In the genomic region with DNA sequence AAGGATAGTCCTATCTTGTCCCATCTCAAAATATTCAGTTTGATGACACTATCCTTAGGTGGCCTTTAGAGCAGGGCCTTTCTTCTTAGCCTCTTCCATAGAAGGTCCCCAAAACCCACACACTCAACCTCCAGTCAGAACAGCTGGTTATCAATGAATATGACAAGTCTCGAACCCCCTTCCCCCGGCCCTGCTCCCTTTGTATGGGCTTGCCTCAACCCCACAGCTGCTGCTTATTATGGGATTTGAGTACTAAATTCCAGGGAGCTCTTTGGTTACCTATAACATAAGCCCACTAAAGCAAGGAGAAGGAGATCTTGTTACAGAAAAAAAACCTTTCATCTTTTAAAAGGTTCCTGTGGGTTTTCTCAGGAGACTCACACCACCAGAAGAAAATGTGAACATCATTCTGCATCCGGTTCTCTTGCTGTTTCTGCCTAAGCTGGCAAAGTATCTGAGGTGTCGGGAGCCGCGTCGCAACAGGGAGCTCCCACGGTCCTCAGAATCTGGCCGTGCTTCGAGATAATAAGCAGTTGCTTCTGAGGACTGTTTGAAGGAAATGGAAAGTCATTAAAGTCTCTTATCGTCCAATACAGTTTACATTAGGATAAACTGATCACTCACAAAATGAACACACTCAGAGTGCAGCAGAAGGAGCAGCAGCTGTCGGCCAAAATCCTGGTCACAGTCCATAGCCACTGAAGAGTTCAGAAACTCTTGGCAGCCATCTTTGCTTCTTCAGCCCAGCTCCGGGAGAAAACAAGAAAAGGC, we compare ENCODE assay signal across 12 mouse cellular contexts.
DNase-seq lines count a peak whose midpoint lies in the region; ATAC-seq and TF ChIP-seq lines count a peak whose summit lies in the region.
"Had no signal": no experiment of that assay in that cellular context is flagged by ENCODE, and none has a peak within 500 bp of the region (broad histone marks: within the 10 kb centered on the region; RNA-seq: fewer than 3 reads in every experiment).

No protein-coding gene starts in this region.

- no peak overlapping the region for H3K27ac ChIP-seq in forebrain, postnatal 0 days (ENCODE audit: low read depth, low read length)
- no peak overlapping the region for H3K27ac ChIP-seq in forebrain, embryonic 12.5 days
- 0 out of 2 replicates have a peak overlapping the region, but pooled peaks have one; percentile 27 for H3K27ac ChIP-seq in limb, embryonic 14.5 days (replicated peaks; ENCODE audit: low read depth, low read length)
- no peak overlapping the region for H3K27ac ChIP-seq in stomach, postnatal 0 days (replicated peaks)
- no peak overlapping the region for H3K27ac ChIP-seq in liver, embryonic 12.5 days
- H3K27ac ChIP-seq in hindbrain, embryonic 14.5 days = no peak overlapping the region
- H3K27ac ChIP-seq: hindbrain, embryonic 13.5 days had no signal

- no peaks in the 10 kb centered on the region for H3K36me3 ChIP-seq in forebrain, postnatal 0 days (ENCODE audit: insufficient read depth)
- no peaks in the 10 kb centered on the region for H3K36me3 ChIP-seq in forebrain, embryonic 12.5 days (replicated peaks)
- no peaks in the 10 kb centered on the region for H3K36me3 ChIP-seq in limb, embryonic 14.5 days (ENCODE audit: control insufficient read depth, insufficient read depth, low read length)
- H3K36me3 ChIP-seq in stomach, postnatal 0 days (ENCODE audit: control insufficient read depth, insufficient read depth, low read length) = no peaks in the 10 kb centered on the region
- no peaks in the 10 kb centered on the region for H3K36me3 ChIP-seq in liver, embryonic 12.5 days
- no peaks in the 10 kb centered on the region for H3K36me3 ChIP-seq in hindbrain, embryonic 14.5 days (replicated peaks; ENCODE audit: control insufficient read depth, insufficient read depth)
- H3K36me3 ChIP-seq: hindbrain, embryonic 13.5 days had no signal

- H3K4me3 ChIP-seq in forebrain, postnatal 0 days (ENCODE audit: low read depth, low read length) = no peak overlapping the region
- H3K4me3 ChIP-seq in forebrain, embryonic 12.5 days (replicated peaks) = no peak overlapping the region
- H3K4me3 ChIP-seq in limb, embryonic 14.5 days (replicated peaks; ENCODE audit: low read length) = no peak overlapping the region
- H3K4me3 ChIP-seq in stomach, postnatal 0 days (ENCODE audit: low read depth, low read length) = no peak overlapping the region
- no peak overlapping the region for H3K4me3 ChIP-seq in liver, embryonic 12.5 days
- H3K4me3 ChIP-seq in hindbrain, embryonic 14.5 days (replicated peaks; ENCODE audit: low read length) = no peak overlapping the region
- H3K4me3 ChIP-seq: hindbrain, embryonic 13.5 days had no signal

- no peak overlapping the region for H3K4me2 ChIP-seq in forebrain, postnatal 0 days (ENCODE audit: low read depth)
- H3K4me2 ChIP-seq in forebrain, embryonic 12.5 days = no peak overlapping the region
- H3K4me2 ChIP-seq in limb, embryonic 14.5 days (replicated peaks; ENCODE audit: low read depth, low read length, severe bottlenecking) = peak overlapping the region; percentile 28
- no peak overlapping the region; the same call in 1 of the 2 replicates for H3K4me2 ChIP-seq in stomach, postnatal 0 days (replicated peaks; ENCODE audit: low read depth)
- no peak overlapping the region for H3K4me2 ChIP-seq in liver, embryonic 12.5 days
- no peak overlapping the region for H3K4me2 ChIP-seq in hindbrain, embryonic 14.5 days (replicated peaks)
- H3K4me2 ChIP-seq: hindbrain, embryonic 13.5 days had no signal

- TF ChIP-seq CTCF in forebrain, postnatal 0 days (IDR thresholded peaks at IDR 0.05; ENCODE audit: low read depth) = no peak
- no peak for TF ChIP-seq CTCF in stomach, postnatal 0 days (IDR thresholded peaks at IDR 0.05; ENCODE audit: low read depth)

- H3K4me1 ChIP-seq in forebrain, postnatal 0 days (ENCODE audit: insufficient read depth) = peaks cover 3% of the 10 kb centered on the region; the same call in 1 of the 2 replicates
- no peaks in the 10 kb centered on the region for H3K4me1 ChIP-seq in forebrain, embryonic 12.5 days
- H3K4me1 ChIP-seq in limb, embryonic 14.5 days (ENCODE audit: control insufficient read depth, insufficient read depth, low read length) = peaks cover 5% of the 10 kb centered on the region
- H3K4me1 ChIP-seq in stomach, postnatal 0 days (replicated peaks; ENCODE audit: control insufficient read depth, insufficient read depth) = no peaks in the 10 kb centered on the region
- no peaks in the 10 kb centered on the region for H3K4me1 ChIP-seq in liver, embryonic 12.5 days
- no peaks in the 10 kb centered on the region for H3K4me1 ChIP-seq in hindbrain, embryonic 14.5 days (replicated peaks; ENCODE audit: control insufficient read depth, insufficient read depth, low read length)
- H3K4me1 ChIP-seq: hindbrain, embryonic 13.5 days had no signal

- peak; percentile 25; the same call in 1 of the 2 replicates for ATAC-seq in forebrain, postnatal 0 days
- no peak for ATAC-seq in forebrain, embryonic 12.5 days (ENCODE audit: low FRiP score)
- ATAC-seq in limb, embryonic 14.5 days (ENCODE audit: low FRiP score, low read depth) = peak; percentile 85
- ATAC-seq in stomach, postnatal 0 days (ENCODE audit: low FRiP score, low TSS enrichment) = peak; percentile 58; the same call in 1 of the 2 replicates
- ATAC-seq in liver, embryonic 12.5 days = no peak
- no peak for ATAC-seq in hindbrain, embryonic 14.5 days (ENCODE audit: low FRiP score)

- no peak for TF ChIP-seq POLR2A in limb, embryonic 14.5 days (IDR thresholded peaks at IDR 0.05; ENCODE audit: borderline replicate concordance, extremely low read depth, insufficient read depth, insufficient read length)

- H3K9me3 ChIP-seq in forebrain, postnatal 0 days (ENCODE audit: low read length) = no peaks in the 10 kb centered on the region
- H3K9me3 ChIP-seq in forebrain, embryonic 12.5 days = no peaks in the 10 kb centered on the region
- no peaks in the 10 kb centered on the region for H3K9me3 ChIP-seq in limb, embryonic 14.5 days (ENCODE audit: control insufficient read depth, low read length)
- H3K9me3 ChIP-seq in stomach, postnatal 0 days (ENCODE audit: control insufficient read depth, low read length) = no peaks in the 10 kb centered on the region
- no peaks in the 10 kb centered on the region for H3K9me3 ChIP-seq in liver, embryonic 12.5 days (replicated peaks)
- H3K9me3 ChIP-seq in hindbrain, embryonic 14.5 days (ENCODE audit: control insufficient read depth, low read length) = no peaks in the 10 kb centered on the region
- H3K9me3 ChIP-seq: hindbrain, embryonic 13.5 days had no signal

- intact Hi-C loops in left cerebral cortex, postnatal 4 days (cut with DNase I) = no loop called here
- intact Hi-C loops in left cerebral cortex, postnatal 36 days (cut with DNase I) = no loop called here

- WGBS in forebrain, postnatal 0 days = 49% methylated on average over 13 of the region's 13 CpGs
- 80% methylated on average over 13 of the region's 13 CpGs for WGBS in forebrain, embryonic 12.5 days
- 13% methylated on average over 13 of the region's 13 CpGs for WGBS in limb, embryonic 14.5 days
- WGBS in stomach, postnatal 0 days = 20% methylated on average over 13 of the region's 13 CpGs
- WGBS in liver, embryonic 12.5 days (ENCODE audit: insufficient replicate concordance) = 58% methylated on average over 13 of the region's 13 CpGs
- 81% methylated on average over 13 of the region's 13 CpGs for WGBS in hindbrain, embryonic 14.5 days

- no peaks in the 10 kb centered on the region for H3K27me3 ChIP-seq in forebrain, postnatal 0 days (ENCODE audit: insufficient read depth, low read length)
- H3K27me3 ChIP-seq in forebrain, embryonic 12.5 days = no peaks in the 10 kb centered on the region
- no peaks in the 10 kb centered on the region for H3K27me3 ChIP-seq in limb, embryonic 14.5 days (ENCODE audit: control insufficient read depth, insufficient read depth, low read length)
- no peaks in the 10 kb centered on the region for H3K27me3 ChIP-seq in stomach, postnatal 0 days (ENCODE audit: control insufficient read depth, insufficient read depth, low read length)
- H3K27me3 ChIP-seq in liver, embryonic 12.5 days (replicated peaks) = no peaks in the 10 kb centered on the region
- H3K27me3 ChIP-seq in hindbrain, embryonic 14.5 days (ENCODE audit: control insufficient read depth, insufficient read depth, low read length) = no peaks in the 10 kb centered on the region
- H3K27me3 ChIP-seq: hindbrain, embryonic 13.5 days had no signal

- DNase-seq in forebrain, postnatal 0 days = no peak
- DNase-seq in left cerebral cortex, postnatal 4 days = peak; percentile 17
- DNase-seq in left cerebral cortex, postnatal 36 days (ENCODE audit: low spot score in 2 of 2) = no peak
- peak; percentile 71 for DNase-seq in limb, embryonic 14.5 days (ENCODE audit: low spot score)
- peak; percentile 21 for DNase-seq in stomach, postnatal 0 days (ENCODE audit: low spot score)
- DNase-seq in hindbrain, embryonic 14.5 days (ENCODE audit: low spot score) = no peak
- DNase-seq: adrenal gland, postnatal 10 days; cerebellum, adult 18-20 months; thymus, adult 18-20 months had no signal

- no peak for TF ChIP-seq EP300 in stomach, postnatal 0 days (optimal IDR thresholded peaks at IDR 0.05)

- no peak overlapping the region for H3K9ac ChIP-seq in forebrain, postnatal 0 days
- no peak overlapping the region for H3K9ac ChIP-seq in forebrain, embryonic 12.5 days
- no peak overlapping the region for H3K9ac ChIP-seq in limb, embryonic 14.5 days (ENCODE audit: low read depth, low read length, severe bottlenecking)
- no peak overlapping the region for H3K9ac ChIP-seq in stomach, postnatal 0 days (ENCODE audit: low read length)
- no peak overlapping the region for H3K9ac ChIP-seq in liver, embryonic 12.5 days
- H3K9ac ChIP-seq in hindbrain, embryonic 14.5 days = no peak overlapping the region
- H3K9ac ChIP-seq: hindbrain, embryonic 13.5 days had no signal

Comparison
In these comparisons a context has a peak if more than half of its experiments do, and no peak if none do; other contexts are left out.
1. ATAC-seq: peak in forebrain, postnatal 0 days (single experiment), limb, embryonic 14.5 days (single experiment) and stomach, postnatal 0 days (single experiment); none in forebrain, embryonic 12.5 days (single experiment), liver, embryonic 12.5 days (single experiment) and hindbrain, embryonic 14.5 days (single experiment).
2. DNase-seq: peak in left cerebral cortex, postnatal 4 days (single experiment), limb, embryonic 14.5 days (single experiment) and stomach, postnatal 0 days (single experiment); none in forebrain, postnatal 0 days (single experiment), left cerebral cortex, postnatal 36 days (0 of 2) and hindbrain, embryonic 14.5 days (single experiment).